Mouse (Mus musculus) cerebellum, adult 9-10 months (tissue): ENCODE measurements around the gene Plcl1.
"Not testable (repeated sequence)": the region's sequence is repeated elsewhere in the genome, so short reads cannot be mapped to it uniquely, and the experiment has no call there.

ENCODE experiments used
- DNase-seq: peaks from one replicate; pipeline ENCODE4 v3.0.0; 2022

The Plcl1 gene

DNA sequence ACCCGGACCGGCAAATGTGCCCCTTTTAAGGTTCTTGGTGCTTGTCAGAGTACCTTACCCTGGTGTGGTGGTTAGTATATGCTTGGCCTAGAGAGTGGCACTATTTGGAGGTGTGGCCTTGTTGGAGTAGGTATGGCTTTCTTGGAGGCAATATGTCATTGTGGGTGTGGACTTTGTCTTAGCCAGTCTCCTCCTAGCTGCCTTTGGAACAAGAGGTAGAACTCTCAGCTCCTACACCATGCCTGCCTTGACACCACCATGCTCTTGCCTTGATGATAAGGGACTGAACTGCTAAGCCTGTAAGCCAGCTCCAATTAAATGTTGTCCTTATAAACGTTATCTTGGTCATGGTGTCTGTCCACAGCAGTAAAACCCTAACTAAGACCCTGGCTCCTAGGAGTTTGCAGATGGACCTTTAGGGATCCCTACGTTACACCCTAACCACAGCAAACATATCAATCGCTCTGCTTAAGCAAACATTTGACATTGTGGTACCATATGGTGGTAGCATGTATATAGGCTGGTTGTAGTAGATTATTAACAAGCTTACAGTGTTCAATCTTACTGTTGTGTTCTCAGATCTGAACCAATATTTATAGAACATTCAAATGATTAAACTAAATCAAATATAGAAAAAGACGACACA is 39.4 kb downstream of the Plcl1 start:
- no peak for DNase-seq

DNA sequence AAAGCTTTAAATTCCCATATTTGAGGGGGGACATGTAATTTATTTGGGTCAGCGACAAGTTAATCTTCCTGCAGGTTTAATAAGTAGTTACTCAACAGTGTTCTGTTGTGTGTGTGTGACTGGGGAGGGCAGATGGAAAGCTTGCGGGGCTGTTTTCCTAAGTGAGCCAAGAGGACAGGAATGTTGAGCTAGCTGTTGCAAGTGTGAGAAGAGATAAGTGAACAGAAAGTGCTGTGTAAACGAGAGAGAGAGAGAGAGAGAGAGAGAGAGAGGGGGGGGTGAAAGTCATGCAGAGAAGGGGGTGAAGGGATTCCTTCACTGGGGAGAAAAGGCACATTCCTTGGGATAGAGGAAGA is 39.9 kb downstream of the Plcl1 start:
- no peak for DNase-seq

DNA sequence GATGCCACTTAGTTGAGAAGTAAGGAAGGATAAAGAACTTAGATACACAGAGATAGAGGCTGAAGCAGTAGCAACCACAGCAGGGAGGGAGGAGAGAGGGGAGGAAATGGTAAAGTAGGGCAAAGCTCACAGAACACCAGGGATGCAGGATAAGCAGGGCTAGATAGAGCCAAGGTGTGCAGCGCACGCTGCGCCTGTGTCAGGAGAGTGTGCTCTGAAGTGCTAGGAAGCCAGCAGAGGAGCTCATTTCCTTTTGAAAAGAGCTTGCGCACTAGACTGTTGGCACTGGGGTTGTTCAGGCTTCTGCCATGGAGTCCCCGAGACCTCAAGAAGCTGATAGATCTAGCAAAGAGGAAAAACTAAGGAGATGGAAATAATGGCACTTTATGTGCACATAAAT is 40.6 kb downstream of the Plcl1 start:
- DNase-seq: no peak

DNA sequence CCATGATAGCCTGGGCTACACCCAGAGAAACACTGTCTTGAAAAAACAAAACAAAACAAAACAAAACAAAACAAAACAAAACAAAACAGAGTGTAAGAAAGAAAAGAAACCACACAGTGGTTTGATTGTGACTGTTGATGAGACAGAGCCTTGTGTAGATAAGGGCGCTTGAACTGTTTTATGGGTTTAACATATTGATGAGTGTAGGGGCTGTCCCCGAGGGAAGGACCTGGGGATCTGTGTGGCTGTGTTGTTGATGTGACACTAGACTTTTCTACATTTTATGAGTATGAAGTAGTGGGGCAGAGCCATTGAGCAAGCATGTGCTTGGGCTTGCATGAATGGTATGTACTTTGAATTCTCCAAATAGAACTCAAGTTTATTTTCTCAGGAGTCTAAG is 41.2 kb downstream of the Plcl1 start:
- no peak for DNase-seq

DNA sequence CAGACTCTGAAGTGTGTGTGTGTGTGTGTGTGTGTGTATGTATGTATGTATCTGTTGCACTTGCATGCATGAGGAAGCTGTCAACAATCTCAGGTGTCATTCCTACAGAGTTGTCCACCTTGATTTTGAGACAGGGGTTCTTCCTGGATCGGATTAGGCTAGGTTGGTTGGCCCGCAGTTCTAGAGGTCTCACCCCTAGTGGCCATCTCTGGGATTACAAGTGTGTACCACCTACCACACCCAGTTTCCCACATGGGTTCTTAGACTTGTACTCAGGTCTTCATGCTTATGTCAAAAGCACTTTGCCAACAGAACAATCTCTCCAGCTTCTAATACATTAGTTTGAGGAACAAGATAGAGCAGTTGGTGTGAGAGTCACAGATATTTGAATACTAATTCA is 41.9 kb downstream of the Plcl1 start:
- DNase-seq: no peak

DNA sequence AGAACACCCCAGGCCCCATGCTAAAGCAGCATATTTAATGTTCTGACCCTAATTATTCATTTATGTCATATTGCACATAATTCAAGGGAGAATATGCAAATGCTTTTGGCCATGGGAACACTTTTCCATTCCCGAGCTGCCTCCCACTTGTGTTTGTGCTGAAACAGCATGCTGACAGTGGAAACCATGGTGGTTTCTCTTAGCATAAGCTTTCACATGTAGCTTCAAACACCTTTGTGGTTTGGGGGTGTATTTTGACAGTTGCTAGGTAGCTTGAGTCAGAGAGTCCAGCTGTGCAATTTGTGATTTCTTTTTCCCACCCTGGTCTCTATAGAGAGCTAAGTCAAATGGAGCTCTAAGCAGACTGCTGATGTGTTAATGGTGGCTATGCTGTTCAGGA is 42.4 kb downstream of the Plcl1 start:
- DNase-seq: no peak

DNA sequence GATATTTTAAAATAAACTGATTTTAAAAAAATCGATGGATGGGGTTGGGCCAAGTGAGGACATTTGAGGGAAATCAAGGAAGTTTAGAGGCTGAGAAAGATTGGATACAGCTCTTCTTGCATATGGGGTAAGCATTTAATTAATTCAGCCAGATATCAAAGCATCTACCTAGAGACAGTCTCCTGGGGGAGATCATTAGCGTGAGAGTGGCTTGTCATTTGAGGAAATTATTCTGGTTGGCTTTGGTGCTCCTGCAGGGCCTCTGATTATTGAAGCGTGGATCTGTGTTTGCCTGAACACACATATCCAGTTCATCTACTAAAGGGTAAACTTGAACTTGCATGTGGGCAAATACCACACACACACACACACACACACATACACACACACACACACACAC is 44.1 kb downstream of the Plcl1 start:
- DNase-seq: no peak

DNA sequence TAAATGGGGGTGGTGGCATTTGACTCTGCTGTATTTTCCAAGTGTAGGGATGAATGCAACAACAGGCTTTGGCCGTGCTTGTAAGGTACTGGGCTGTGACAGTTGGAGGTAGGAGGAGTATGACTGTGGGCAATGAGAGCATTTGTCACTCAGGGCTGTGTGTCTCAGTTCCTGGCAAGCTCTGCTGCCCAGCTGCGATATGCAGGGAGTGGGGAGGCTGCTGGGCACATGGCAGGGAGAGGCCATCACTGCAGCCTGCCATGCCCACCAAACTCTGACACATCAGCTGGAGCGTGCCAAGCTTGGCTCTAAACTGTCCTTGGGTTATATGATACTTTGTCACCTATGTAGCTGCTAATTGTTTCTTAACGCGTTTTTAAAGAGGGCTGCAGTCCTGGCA is 48.4 kb downstream of the Plcl1 start:
- DNase-seq: peak; percentile 11

DNA sequence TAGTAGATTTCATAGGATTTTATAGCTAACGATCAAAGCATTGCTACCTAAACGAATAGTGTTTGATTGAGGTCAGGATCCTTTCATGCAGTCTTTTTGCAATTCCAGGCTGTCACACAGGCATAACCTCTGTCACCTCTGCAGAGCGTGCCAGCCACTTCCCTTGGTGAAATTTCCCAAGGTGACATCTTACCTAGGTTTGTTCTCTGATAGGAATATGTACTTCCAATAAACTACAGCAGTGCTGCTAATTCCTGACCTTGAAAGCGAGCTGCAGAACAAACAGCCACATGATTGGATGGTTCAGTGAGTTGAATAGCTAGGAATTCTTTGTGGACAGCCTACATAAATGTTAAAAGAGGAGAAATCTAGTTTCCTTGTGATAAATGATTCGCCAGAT is 56.6 kb downstream of the Plcl1 start:
- no peak for DNase-seq

DNA sequence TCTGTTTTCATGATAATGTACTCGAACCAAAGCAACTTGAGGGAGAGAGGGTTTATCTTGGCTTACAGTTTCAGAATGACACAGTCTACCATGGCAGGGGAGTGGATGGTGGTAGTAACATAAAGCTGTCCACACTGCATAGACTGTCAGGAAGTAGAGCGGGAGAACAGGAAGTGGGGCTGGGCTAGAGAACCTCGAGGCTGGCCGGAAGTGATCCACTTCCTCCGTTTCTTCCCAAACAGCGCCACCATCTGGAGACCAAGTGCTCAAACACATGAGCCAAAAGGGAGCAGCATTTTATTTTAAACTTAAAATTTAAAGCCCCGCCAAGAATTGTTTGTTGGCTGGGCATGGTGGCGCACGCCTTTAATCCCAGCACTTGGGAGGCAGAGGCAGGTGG is 68.0 kb downstream of the Plcl1 start:
- no peak for DNase-seq

DNA sequence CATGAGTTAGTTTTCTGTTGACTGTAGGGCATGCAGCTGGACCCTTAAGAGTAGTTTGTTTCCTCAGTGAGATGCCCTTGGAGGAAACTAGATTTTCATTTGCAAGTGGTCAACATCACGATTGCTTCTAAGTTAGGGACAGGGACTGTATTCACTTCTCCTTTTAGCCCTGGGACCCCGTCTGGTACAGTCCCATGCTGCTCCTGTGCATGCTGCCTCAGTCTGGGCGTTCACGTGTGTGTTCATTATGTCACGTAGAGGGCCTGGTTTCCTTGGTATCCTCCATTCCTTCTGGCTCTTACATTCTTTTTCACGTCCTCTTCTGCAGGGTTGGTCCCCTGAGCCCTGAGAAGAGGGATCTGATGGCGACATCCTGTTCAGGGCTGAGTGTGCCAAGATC is 69.3 kb downstream of the Plcl1 start:
- no peak for DNase-seq

DNA sequence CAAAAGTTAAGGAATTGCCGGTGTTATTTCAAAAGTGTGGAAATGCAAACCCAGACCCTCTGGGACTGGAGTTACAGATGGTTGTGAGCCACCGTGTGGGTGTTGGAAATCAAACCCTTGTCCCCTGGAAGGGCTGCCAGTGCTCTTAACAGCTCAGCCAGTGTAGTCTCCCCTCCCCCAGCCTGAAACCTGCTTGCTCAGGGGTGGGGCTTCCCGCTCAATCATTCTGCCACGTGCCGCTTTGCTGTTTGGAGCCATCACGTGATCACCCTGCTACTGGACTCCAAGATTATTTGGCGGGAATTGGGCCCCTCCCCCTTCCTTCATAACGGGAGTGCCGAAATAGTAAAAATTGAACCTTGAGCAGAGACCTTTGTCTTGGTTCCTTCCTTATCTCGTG is 81.7 kb downstream of the Plcl1 start:
- not testable (repeated sequence) for DNase-seq

DNA sequence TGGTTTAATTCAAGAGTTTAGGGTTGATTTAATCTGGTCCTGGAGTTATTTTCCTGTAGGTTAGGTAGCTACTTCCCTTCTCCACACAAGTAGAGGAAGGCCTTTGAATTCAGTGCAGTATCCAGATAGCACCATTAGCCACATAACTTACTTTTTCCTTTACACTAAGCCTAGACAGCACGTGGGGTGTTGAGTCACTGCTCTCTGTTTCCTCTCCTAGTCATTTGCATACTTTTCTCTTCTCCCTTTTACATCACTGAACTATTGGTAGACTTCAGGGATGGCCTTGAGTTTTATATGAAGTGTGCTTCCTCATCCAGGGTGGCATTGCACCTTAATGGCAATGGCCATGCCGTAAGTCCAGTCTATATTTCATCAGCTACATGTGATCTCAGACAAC is 82.5 kb downstream of the Plcl1 start:
- DNase-seq: no peak

DNA sequence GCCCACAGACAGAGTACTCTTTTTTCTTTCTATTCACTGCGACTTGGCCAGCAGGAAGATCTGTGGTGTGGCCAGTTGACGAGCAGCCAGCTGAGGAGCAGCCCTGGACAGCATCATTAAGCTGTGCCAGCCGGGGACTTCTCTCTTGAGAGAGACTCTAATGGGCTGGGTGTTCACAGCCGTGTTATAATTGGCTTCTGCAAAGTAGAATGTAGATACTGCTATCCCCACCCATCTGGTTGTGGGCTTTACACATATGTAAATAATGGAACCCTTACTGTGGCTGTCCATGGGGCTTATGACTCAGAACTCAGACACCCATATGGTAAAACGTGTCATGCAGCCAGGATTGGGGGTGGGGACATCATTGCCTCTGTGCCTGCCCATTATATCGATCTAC is 83.6 kb downstream of the Plcl1 start:
- peak; percentile 38 for DNase-seq

DNA sequence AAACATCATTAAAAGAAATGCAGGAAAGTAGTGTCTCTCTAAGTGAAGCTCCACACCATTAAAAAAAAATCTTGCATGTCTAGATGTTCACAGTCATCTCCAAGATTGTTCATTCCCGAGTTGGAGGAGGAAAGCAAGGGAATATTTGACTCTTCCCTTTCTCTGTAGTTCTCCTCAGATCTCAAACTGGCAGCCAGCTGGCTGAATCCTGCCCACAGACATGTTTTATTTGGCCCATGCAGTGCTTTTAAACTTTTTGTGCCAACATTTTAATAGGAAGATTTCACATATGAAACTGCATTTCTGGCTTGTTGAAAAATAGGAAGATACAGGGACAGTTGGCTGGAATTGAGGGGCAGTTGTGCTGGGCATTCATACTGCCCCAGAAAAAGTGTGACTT is 94.2 kb downstream of the Plcl1 start:
- DNase-seq: no peak

DNA sequence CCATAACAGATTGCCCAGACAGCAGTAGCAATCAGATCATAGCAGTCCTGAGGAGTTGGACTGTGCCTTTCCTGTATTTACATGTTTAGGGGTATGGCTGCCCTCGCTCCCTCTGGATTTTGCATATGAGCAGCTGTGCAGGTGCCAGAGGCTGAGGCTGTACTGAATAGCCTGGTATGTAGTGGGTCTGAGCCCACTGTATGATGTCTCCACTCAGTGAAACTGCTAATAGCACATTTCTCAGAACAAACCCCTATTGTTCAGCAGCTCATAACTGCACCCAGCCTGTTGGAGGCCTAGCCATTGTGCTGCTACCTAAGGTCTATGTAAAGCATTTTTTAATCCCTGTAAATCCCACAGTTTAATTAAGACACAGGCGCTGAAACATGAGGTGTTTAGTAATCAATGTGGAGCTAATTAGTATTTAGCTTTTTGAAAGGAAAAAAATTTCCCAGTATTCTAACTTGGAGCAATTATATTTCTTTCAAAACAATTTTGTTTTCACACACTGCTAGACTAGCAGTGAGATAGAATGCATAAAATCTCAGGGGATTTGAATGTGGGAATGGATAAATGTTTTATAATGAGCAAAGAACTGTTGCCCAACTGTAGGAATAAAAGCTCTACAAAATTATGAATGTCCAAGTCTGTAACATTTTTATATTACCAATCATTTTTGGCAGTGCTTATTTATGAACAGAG is 95.4 kb downstream of the Plcl1 start:
- no peak for DNase-seq

DNA sequence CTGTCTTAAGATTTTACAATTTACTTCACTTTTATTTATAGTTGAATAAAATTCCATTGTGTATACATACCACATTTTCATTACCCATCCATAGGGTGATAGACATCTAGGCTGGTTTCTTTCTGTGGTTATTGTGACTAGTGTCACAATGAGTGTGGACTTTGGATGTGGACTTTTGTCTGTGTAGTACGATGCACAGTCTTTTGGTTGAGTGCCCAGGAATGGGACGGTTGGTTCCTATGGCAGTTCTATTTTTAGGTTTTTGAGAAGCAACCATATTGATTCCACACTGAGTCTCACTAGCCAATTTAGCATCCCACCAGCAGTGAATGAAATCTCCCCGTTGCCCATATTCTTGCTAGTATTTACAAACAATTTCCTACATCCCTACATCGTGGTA is 100.1 kb downstream of the Plcl1 start:
- no peak for DNase-seq

DNA sequence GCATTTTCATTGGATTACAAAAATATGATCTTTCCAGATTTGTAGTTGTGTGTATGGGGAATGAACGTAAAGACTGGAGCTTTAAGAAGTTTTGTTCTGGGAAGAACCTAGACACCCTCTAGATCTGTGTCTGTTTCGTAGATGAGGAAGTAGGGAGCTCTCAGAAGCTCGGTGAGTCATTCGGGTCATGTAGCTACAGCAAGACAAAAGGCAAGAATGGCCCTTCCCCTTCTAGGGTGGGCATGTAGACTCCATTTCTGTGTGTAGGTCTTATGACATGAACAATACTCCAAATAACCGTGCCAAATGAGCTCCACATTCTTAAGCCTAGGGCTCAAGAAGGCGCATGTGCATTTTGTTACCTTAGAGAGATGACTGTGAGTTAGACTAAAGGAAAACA is 101.3 kb downstream of the Plcl1 start:
- DNase-seq: no peak

DNA sequence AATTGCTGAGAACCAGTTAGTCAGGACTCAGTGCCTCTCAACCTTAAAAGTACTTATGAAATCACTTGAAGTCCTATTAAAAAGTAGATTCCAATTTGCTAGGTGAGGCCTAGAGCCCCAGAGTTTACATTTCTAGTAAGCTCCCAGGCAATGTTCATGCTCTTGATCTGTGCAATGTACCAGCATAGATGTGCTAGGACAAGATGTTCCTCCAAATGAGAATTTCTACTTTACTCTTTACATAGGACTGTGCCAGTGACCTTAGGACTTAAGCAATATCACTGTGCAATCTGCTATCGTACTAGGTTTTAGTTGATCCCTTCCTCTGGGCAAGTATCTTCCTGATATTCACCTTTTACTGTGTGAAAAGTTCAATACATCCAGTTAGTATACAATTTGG is 103.9 kb downstream of the Plcl1 start:
- DNase-seq: no peak

DNA sequence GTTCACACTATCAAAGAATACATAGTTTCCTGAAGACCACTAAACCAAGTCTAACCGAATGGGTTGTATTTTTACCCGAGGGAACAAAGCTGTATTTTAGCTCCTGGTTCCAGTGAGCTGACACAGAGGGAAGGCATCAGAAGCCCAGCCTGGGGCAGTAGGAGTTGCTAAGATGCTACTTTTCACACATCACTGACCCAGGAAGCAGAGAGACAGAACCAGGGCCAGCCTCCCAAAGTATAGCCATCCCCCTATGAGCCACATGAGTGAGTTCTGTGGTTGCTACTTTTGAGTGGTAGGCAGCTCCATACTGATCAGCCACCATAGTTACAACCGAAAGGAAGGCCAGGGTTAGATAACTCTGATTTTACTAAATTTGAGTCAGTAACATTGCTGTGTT is 106.4 kb downstream of the Plcl1 start:
- no peak for DNase-seq

DNA sequence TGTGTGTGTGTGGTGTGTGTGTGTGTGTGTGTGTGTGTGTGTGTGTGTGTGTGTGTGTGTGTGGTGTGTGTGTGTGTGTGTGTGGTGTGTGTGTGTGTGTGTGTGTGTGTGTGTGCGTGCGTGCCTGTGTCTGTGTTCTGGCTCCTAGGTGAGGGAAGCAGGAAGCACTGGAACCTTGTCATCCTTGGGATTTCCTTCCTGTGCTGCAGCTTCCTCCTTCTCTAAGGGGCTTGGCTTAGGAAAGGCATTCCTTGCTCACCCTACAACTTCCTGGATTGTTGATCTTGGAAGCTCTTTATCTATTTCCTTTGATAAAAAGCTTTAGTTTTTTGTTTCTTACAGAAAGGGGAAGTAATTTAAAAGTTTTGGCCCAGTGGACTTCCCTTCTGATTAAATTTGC is 107.1 kb downstream of the Plcl1 start:
- not testable (repeated sequence) for DNase-seq

DNA sequence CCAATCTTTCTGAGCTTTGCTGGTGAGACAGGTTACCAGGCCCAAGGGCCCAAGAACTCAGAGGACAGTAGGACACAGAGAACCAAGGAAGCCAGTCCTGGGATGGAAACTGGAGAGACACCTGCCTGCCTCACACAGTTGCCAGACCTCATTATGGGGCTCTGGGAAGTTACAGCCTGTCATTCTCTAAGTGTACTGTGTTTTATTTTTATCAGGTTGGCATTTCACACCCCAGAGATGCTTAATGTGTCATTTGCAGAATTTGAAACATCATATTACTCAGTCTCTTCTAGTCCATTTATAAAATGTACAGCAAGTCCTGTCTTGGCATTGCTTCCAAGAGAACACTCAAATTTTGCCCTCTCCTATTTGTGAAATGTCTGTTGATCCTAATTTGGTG is 111.5 kb downstream of the Plcl1 start:
- no peak for DNase-seq

DNA sequence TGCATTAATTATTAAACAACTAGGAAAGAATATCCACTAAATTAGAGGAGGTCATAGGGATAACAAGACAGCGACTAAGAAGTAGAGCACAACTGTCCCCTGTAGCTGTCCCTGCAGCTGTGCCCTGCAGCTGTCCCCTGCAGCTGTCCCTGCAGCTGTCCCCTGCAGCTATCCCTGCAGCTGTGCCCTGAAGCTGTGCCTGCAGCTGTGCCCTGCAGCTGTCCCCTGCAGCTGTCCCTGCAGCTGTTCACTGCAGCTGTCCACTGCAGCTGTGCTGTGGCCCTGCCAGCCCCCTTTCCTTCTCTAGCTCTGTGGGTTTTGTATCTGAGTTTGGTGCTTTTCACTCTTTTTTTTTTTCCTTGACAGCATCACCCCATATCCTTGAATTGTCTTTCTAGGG is 118.2 kb downstream of the Plcl1 start:
- DNase-seq: no peak

DNA sequence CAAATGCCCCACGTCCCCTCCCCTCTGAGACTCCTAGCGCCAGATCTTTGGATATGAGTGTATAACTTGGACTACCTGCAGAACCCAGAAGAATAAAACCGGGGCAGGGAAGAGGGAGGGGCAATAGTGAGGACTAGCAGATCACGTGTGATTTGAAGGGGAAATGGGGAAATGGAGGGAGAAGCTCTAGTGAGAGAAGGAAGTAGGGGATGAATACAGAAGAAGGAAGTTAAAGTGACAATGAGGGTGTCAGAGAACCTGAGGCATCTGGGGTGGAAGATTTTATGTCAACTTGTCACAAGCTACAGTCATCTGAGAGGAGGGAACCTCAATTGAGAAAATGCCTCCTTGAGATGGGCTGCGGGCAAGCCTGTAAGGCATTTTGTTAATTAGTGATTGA is 119.4 kb downstream of the Plcl1 start:
- no peak for DNase-seq

DNA sequence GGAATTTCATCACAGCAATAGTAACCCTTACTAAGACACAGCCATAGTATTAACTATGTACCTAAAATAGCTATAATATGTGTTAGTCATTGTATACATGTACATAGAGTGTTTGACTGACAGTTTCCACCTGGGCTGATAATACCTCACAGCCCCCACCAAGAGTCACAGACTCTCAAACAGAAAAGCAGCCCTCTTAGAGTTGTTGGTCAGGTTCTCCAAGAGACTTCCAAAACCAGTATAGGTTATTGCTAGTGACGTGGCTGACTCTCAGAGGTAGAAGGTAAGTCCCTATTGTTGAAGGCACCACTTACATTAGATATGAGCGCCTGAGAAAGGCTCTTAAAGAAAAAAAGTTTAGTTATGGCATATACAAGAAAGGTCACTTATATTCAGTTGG is 120.0 kb downstream of the Plcl1 start:
- DNase-seq: no peak
